Mouse (Mus musculus) thymus, postnatal 10 days (tissue): ENCODE measurements around the gene Atp8b4.

Experiments
- DNase-seq, 2 experiments: peaks; one replicate each; pipeline ENCODE4 v3.0.0; 2021; ENCODE audit warnings: low spot score in 2 of 2

Atp8b4 gene

DNA sequence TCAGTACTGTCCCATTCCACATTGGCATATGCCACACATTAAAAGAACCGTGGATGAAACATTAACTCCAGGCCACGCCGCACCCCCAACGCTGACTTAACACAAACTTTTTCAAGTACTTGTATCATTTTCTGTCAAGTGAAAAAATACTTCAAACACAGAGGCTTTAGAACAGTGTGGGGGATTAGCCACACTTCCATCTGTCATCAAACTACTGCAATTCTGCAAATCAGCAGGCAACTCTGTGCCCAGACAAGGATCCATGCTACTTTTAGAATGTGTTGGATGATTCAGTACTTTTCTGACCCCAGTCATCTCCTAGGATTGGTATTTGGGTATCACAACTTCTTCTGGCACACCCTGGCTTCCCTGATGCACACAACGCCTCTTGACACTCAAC lies 212.5 kb downstream of the Atp8b4 start:
- no peak for DNase-seq

DNA sequence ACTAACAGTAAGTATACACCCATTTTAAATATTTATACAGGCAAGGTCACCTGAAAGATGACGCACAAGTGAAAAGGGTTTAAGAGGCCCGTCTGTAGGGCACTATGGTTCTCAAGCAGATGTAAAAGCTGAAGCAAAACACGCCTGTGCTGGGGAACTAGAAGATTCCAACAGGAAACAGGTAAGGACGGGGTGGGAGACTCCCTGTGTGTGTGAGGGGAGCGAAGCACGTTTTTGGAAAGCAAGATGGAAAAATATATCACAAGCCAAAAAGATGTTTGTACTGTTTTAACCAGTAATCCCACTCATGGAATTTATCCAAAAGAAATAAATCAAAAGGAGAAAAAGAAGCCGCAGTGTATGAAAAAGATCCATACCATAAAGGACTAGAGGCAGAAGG lies 214.1 kb downstream of the Atp8b4 start:
- DNase-seq = no peak

DNA sequence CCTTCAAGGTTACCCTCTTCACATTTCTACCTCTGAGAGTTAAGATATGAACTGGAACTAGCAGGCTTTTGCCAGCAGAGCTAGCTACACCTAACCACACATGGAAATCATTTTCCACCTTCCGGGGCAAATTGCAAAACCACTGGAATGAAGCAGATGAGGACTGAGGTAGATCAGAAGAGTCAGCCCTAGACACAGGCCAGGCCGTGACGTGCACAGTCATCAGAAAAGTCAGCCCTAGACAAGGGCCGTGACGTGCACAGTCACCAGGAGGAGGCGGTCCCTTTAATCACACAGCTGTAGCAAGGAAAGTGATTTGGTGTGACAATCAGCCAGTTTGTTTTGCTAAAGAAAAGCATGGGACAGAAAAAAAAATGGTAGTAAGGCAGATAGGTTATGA lies 216.4 kb downstream of the Atp8b4 start:
- DNase-seq = no peak

DNA sequence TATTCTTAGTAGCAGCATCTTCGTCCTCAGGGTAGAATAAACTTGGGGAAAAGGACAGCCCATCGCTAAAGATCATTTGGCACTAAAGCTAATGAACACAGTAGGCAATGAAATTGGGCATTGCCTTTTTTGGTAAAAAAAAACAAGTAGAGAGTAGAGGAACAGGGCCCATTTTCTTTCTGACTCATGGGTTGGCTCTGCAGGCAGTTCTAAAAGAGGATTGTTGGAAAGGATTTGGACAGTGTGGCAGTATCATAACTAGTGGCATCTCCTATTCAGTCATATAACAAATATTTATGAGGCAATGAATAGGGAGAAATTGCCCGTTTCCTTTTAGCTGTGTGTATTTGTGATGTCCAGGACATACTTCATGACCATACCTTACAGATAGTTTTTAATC lies 217.4 kb downstream of the Atp8b4 start:
- no peak for DNase-seq

DNA sequence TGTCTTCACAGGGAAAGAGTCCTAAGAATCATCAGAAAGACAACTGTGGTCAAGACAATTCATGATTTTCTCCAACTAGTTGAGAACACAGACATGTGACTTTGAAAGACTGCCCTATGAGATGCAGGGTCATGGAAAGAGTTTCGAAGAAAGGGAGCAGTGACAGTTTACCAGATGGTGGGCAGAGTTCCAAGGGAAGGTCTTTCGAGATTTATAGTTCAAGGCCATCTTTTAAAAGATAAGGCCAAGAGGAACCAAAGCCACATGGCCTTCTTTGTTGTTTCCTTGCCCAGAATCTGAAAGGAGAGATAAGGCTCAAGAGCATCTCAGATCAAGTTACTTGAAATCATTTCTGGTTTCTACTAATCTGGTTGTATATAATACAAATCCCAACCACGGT lies 225.0 kb downstream of the Atp8b4 start:
- DNase-seq = no peak

DNA sequence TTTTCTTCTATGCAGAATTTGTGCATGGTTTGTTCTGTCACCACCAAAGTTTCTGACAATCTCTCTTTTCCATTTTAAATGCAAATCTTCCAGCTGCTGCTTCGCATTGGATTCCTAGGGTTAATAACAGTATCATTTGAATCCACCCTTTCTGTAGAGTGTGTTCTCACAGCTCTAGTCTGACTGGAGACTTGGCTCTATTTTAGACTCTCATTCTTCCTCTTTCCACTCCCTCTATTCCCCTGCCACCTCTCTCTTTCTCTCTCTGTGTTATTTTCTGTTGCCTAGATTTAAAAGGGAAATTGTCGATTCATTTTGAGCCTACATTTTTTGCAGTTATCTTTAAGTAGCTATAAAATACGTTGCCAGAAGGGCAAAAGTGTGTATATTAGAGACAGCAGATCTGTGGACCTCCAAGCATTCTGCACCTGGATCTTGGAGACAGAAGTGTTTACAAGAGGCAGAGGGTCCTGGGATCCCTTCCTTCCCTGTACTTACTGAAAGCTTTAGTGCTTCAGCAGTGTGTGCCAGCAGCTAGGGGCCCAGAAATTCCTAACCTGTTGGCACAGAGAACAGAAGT lies 225.6 kb downstream of the Atp8b4 start:
- no peak for DNase-seq

DNA sequence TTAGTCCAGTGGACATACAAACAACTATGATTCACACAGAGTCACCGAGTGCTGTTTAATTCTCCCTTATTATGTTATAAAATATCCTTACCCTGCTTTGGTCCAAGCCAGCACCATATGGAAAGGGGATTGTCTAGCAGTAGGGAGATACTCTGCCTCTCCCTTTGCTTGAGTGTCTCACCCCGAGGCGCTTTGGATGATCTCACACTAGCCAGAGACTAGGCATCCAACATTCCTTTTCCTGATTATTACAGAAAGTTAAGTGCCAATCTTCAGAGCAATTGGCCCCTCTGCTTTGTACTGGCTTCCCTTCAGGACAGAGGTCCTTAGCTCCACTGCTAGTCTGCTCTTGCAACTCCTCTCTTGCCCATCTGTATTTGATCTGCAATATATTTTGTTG lies 226.2 kb downstream of the Atp8b4 start:
- no peak for DNase-seq
